Mouse (Mus musculus) naive thymus-derived CD4-positive, alpha-beta T cell, adult 2 months (primary cell): Measurements from ENCODE around the gene Mef2d.

Experiments
- DNase-seq: peaks from one replicate; pipeline ENCODE4 v3.0.0-alpha.2; 2011; ENCODE audit warnings: low read depth

Gene Mef2d

DNA sequence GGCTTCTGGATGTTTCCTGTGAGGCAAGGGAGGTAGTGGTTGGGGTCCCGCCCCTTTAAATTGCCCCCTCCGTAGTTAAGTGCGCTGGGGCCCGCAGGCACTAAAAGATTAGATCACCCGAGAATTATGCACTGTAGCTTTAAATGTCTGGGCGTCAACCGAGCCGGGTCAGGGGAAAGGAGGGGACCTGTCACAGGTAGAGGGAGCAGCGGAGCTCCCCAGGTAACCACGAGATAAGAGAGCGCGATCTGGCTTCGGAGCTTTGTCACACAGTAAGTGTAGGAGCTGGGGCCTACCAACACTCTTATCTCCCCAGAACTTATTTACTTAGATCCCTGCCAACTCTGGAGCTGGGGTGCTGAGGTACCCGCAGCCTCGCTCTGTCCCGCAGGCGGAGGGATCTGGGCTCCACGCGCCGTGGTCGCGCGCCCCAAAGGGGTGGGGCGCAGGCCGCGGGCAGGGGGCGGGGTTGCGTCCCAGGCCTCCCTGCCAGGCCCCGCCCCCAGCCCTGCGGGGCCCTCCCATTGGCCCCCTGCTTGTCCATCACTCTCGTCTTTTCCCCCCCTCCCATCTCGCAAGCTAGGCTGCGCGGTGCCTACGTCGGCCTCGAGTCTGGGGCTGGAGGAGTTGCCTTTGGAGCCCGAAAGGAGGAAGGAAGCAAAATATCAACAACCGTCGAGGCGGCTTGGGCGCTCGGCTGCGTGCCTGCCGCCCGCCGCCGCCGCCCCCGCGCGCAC lies at the start of gene Mef2d:
Mef2d (plus strand) TSS at position 586 of the 737 bp plus-strand sequence.
- DNase-seq: peak; percentile 98

DNA sequence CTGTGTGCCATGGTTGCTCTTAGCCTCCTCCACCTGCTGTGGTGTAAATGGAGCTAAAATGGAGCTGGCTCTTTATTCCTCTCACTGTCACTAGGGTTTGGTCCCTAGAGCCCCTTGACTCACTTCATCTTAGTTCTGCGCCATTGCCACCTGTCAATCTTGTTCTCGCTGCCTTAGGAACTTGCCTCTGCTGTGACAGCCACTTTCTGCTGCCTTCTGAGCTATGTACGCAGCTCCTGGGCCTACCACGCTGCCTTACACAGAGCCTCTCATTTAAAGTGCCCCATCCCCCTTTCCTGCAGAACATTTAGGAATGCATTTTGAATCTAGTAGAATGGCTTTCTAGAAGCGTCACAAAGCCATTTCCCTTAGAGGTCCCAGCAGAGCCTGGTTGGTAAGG lies 48.0 kb upstream of the Mef2d start:
- DNase-seq: no peak

GRCm38 (mm10) chr3:88097666-88098065 lies 44.5 kb upstream of the Mef2d start:
- DNase-seq: no peak

- DNase-seq: no peak
These were observed 41.9 kb upstream of the Mef2d start for GRCm38 (mm10) chr3:88100251-88100650.

DNA sequence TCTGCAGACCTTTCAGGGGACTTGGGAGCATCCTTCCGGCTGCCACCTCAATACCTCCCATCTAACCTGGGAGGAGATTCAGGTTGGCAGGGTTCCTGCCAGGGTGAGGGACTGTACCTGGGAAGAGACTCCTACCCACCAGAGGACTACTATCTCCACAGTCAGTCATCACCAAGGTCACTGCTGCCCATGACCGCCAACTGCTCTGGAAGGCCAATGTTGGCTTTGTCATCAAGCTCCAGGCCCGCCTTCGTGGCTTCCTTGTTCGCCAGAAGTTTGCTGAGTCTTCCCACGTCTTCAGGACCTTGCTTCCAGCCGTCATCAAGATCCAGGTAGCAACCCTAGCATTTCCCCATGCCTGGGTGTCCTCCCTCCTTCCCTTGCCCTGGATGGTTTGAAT lies 40.4 kb upstream of the Mef2d start:
- DNase-seq: no peak

GRCm38 (mm10) chr3:88102196-88102595 lies 40.0 kb upstream of the Mef2d start:
- DNase-seq: no peak

DNA sequence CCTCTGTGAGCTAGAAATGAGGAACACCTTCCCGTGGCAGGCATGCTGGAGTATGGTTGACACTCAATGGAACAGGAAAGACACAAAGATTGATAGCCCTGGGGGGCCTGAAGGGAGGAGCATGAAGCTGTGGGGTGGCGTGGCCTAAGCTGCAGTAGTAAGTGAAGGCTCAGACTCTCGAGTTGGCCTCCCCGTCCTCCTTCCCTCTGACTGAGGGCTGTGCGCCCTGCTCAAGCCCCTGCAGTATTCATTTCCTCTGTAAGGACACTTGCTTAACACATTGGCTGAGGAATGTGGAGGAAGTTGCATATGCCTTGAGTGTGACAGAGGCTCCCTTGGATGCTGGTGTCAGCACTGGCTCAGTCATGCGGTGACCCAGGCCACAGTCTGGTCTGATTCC lies 39.6 kb upstream of the Mef2d start:
- DNase-seq: no peak

DNA sequence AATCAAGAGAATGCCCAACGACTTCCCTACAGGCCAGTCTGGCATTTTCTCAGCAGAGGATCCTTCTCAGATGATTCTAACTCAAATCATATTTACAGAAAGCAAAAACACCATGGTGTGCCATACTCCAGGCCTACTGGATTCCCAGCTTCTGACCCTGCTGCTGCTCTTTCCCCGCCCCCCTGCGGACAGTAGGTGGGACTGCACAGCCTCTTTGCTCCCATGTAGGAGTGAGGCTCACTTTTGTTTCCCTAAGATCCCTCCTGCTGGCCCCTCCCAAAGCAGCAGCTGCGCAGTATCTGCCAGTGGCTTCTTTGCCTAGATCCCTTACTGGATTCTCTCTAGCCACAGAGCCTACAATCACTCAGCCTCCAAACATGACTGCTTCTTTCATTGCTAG lies 36.0 kb upstream of the Mef2d start:
- no peak for DNase-seq

- no peak for DNase-seq
These were observed 33.0 kb upstream of the Mef2d start for GRCm38 (mm10) chr3:88109126-88109525.

GRCm38 (mm10) chr3:88114396-88114795 lies 27.8 kb upstream of the Mef2d start:
- no peak for DNase-seq

- DNase-seq: no peak
These were observed 22.0 kb upstream of the Mef2d start for GRCm38 (mm10) chr3:88120117-88120651.

DNA sequence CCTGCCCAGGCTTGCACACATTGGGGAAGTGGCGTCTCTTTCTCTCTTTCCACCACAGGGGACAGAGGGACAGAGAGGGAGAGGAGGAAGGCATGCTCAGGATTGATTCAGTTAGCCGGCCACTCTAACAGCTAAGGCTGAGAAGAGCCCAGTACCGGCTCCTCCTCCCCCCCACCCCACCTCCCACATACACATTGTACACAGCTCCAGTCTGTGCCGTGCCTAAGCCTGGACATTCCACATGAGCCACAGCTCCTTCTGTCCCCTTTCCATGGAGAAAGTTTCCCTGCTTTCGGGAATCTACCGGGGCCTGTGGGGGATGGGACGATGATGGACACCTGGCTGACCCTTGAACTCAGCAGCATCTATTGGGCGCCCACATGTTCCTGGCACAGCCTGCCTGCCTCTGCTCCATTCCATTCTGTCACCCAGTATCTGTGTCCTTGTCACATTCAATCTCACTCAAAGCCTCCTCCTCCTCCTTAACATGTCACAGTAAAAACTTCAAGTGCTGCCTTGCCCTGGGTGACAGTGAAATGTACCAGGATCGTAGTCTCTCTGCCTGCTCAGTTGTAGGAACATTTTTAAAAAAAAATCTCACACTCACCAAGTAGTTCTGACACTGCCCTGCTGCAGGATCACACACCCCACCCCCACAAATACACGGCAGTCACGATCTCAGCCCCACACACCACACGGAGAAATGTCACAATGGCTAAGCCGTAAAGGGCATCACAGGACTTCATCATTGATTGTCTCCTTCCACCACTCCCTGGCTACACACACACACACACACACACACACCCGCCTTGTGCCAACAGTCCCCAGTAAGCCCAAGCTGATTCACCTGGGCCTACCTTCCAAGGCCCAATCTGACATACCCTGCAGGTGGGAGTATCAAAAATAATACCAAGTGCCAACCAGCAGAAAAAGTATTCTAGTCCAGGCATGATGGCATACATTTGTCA lies 20.7 kb upstream of the Mef2d start:
- no peak for DNase-seq

GRCm38 (mm10) chr3:88125195-88125594 lies 17.0 kb upstream of the Mef2d start:
- DNase-seq: no peak

DNA sequence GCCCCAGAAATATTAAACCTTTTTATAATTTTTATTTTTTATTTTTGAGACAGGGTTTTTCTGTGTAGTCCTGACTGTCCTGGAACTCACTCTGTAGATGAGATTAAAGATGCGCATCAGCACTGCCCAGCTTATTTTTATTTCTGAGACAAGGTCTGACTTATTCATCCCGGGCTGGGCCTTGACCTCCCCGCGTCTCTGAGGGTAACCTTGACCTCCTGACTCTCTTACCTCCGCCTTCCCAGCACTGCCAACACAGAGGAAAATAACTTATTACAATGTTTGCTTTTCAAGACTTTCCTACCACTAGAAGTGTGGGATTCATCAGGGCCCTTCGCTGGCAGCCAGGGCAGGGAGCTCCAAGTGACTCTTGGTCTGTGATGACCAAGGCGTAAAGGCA lies 16.0 kb upstream of the Mef2d start:
- no peak for DNase-seq

- no peak for DNase-seq
These were observed 14.5 kb upstream of the Mef2d start for GRCm38 (mm10) chr3:88127636-88128035.

DNA sequence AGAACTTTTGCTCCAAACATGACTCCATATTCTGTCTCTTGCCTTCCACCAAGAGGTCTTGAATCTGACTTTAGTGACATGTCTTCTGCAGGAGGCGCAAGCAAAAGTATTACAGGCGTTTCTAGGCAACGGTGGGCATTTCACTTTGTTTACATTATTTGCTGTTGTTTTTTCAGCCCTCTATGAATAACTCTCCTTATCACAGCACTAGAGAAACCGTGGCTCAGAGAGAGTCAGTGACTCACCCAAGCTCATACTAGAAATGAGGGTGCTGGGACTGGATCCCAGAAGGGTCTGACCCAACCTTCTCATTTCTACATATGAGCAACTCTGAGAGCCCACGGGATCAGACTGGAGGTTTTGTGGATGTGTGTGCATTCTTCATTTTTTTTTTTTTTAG lies 14.1 kb upstream of the Mef2d start:
- no peak for DNase-seq

- DNase-seq: no peak
These were observed 13.2 kb upstream of the Mef2d start for GRCm38 (mm10) chr3:88129006-88129405.

DNA sequence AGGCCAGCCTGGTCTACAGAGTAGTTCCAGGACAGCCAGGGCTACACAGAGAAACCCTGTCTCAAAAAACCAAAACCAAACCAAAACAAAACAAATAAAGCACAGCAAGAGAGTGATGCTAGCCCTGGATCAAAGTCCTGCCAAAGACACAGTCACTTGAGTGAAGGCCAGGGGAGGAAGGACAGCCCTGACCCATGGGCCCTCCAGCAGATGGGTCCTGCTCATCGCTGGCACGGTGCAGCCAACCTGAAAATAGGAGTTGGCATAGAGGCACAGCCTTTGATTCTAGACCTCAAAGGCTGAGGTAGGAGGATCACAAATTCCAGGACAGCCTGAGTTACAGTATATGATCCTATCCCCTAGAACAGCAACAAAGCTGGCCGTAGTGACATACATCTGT lies 11.1 kb upstream of the Mef2d start:
- DNase-seq: no peak

DNA sequence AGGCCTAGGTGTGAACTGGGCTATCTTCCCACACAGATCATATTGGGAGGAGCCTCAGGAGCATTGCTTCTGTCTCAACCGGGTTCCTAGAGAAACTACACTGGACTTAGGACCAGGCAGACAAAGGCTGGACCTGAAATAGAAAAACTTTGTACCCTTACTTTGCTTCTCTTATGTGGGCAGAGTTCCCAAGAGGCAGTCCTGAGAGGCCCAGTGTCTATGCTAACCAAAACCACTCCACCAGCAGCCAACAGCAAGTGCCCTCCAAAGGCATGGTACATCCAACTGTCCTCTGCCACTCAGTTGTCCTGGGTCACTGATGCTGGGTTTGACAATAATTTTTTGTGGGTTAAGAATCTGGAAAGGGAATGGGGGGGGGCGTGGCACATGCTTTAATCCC lies 9.7 kb upstream of the Mef2d start:
- no peak for DNase-seq

GRCm38 (mm10) chr3:88133187-88133771 lies 8.9 kb upstream of the Mef2d start:
- peak; percentile 61 for DNase-seq

DNA sequence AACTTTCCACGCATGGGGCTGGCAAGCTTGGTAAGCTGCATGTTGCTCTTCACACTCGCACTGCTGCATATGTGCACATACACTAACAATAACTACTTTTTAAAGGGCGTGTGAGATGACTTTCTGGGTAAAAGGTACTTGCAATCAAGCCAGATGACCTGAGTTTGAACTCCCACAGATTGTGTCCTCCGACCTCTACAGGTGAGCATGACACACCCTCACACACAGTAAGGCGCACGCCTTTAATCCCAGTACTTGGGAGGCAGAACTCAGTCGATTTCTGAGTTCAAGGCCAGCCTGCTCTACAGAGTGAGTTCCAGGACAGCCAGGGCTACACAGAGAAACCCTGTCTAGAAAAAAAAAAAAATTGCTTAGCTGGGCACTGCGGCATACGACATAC lies 5.8 kb upstream of the Mef2d start:
- no peak for DNase-seq

GRCm38 (mm10) chr3:88136945-88137494 lies 5.2 kb upstream of the Mef2d start:
- peak; percentile 48 for DNase-seq
